Mouse (Mus musculus): ENCODE measurements around the gene Matn4. TPM values are rescaled to one million over a fixed set of nuclear protein-coding genes. Genes with fewer than 3 reads are reported as not detected.

Matn4 gene
- polyA plus RNA-seq, 1 experiment from 2014 or later: 0.91 TPM

- no peaks in the 10 kb centered on the region for H3K4me1 ChIP-seq (replicated peaks; ENCODE audit: control insufficient read depth, insufficient read depth, low read length)
- DNase-seq (ENCODE audit: low spot score) (no peak), ATAC-seq (ENCODE audit: low FRiP score) (no peak)
- no peak overlapping the region for H3K9ac ChIP-seq (ENCODE audit: low read depth, low read length)
- H3K27me3 ChIP-seq (ENCODE audit: control insufficient read depth, insufficient read depth, low read length): no peaks in the 10 kb centered on the region
- 90% methylated on average over 15 of the region's 15 CpGs for WGBS
- no peak overlapping the region for H3K4me3 ChIP-seq (ENCODE audit: low read depth, low read length)
- H3K36me3 ChIP-seq (ENCODE audit: control insufficient read depth, insufficient read depth, low read length): no peaks in the 10 kb centered on the region
- no peak overlapping the region for H3K27ac ChIP-seq (ENCODE audit: low read depth, low read length)
- no peak overlapping the region for H3K4me2 ChIP-seq (replicated peaks; ENCODE audit: low read depth, low read length)
- no peaks in the 10 kb centered on the region for H3K9me3 ChIP-seq (ENCODE audit: control insufficient read depth, low read length)
Measured at GRCm38 (mm10) chr2:164377478-164378426, 27.2 kb downstream of the Matn4 start.

- H3K9me3 ChIP-seq (ENCODE audit: control insufficient read depth, low read length): no peaks in the 10 kb centered on the region
- H3K4me1 ChIP-seq (replicated peaks; ENCODE audit: control insufficient read depth, insufficient read depth, low read length): no peaks in the 10 kb centered on the region
- H3K4me3 ChIP-seq (ENCODE audit: low read depth, low read length): no peak overlapping the region
- H3K4me2 ChIP-seq (replicated peaks; ENCODE audit: low read depth, low read length): no peak overlapping the region
- H3K9ac ChIP-seq (ENCODE audit: low read depth, low read length): no peak overlapping the region
- WGBS: 72% methylated on average over 4 of the region's 4 CpGs
- ATAC-seq (ENCODE audit: low FRiP score) (no peak), DNase-seq (ENCODE audit: low spot score) (no peak)
- no peak overlapping the region for H3K27ac ChIP-seq (ENCODE audit: low read depth, low read length)
- no peaks in the 10 kb centered on the region for H3K36me3 ChIP-seq (ENCODE audit: control insufficient read depth, insufficient read depth, low read length)
- H3K27me3 ChIP-seq (ENCODE audit: control insufficient read depth, insufficient read depth, low read length): no peaks in the 10 kb centered on the region
Measured at GRCm38 (mm10) chr2:164373187-164373586, 31.8 kb downstream of the Matn4 start.

GRCm38 (mm10) chr2:164372408-164373053 is 32.4 kb downstream of the Matn4 start:
- 24% methylated on average over 3 of the region's 3 CpGs for WGBS
- Histone ChIP-seq H3K4me2 (replicated peaks; ENCODE audit: low read depth, low read length) (no peak overlapping the region), H3K4me1 (replicated peaks; ENCODE audit: control insufficient read depth, insufficient read depth, low read length) (no peaks in the 10 kb centered on the region), H3K36me3 (ENCODE audit: control insufficient read depth, insufficient read depth, low read length) (no peaks in the 10 kb centered on the region), H3K27me3 (ENCODE audit: control insufficient read depth, insufficient read depth, low read length) (no peaks in the 10 kb centered on the region), H3K9me3 (ENCODE audit: control insufficient read depth, low read length) (no peaks in the 10 kb centered on the region), H3K4me3 (ENCODE audit: low read depth, low read length) (no peak overlapping the region), H3K9ac (ENCODE audit: low read depth, low read length) (no peak overlapping the region), H3K27ac (ENCODE audit: low read depth, low read length) (no peak overlapping the region)
- no peak for DNase-seq (ENCODE audit: low spot score)
- no peak for ATAC-seq (ENCODE audit: low FRiP score)

- Histone ChIP-seq H3K4me1 (replicated peaks; ENCODE audit: control insufficient read depth, insufficient read depth, low read length) (no peaks in the 10 kb centered on the region), H3K9ac (ENCODE audit: low read depth, low read length) (no peak overlapping the region), H3K4me2 (replicated peaks; ENCODE audit: low read depth, low read length) (no peak overlapping the region), H3K36me3 (ENCODE audit: control insufficient read depth, insufficient read depth, low read length) (no peaks in the 10 kb centered on the region), H3K27ac (ENCODE audit: low read depth, low read length) (no peak overlapping the region), H3K9me3 (ENCODE audit: control insufficient read depth, low read length) (no peaks in the 10 kb centered on the region), H3K27me3 (ENCODE audit: control insufficient read depth, insufficient read depth, low read length) (no peaks in the 10 kb centered on the region), H3K4me3 (ENCODE audit: low read depth, low read length) (no peak overlapping the region)
- ATAC-seq (ENCODE audit: low FRiP score) (no peak), DNase-seq (ENCODE audit: low spot score) (no peak)
- WGBS: 93% methylated on average over 3 of the region's 3 CpGs
Measured at GRCm38 (mm10) chr2:164371371-164371770, 33.6 kb downstream of the Matn4 start.

GRCm38 (mm10) chr2:164368620-164369105 is 36.3 kb downstream of the Matn4 start:
- Histone ChIP-seq H3K36me3 (ENCODE audit: control insufficient read depth, insufficient read depth, low read length) (no peaks in the 10 kb centered on the region), H3K27me3 (ENCODE audit: control insufficient read depth, insufficient read depth, low read length) (no peaks in the 10 kb centered on the region), H3K4me1 (replicated peaks; ENCODE audit: control insufficient read depth, insufficient read depth, low read length) (no peaks in the 10 kb centered on the region), H3K27ac (ENCODE audit: low read depth, low read length) (no peak overlapping the region), H3K4me2 (replicated peaks; ENCODE audit: low read depth, low read length) (no peak overlapping the region), H3K9ac (ENCODE audit: low read depth, low read length) (no peak overlapping the region), H3K4me3 (ENCODE audit: low read depth, low read length) (no peak overlapping the region), H3K9me3 (ENCODE audit: control insufficient read depth, low read length) (no peaks in the 10 kb centered on the region)
- WGBS: 80% methylated on average over 6 of the region's 6 CpGs
- ATAC-seq (ENCODE audit: low FRiP score) (no peak), DNase-seq (ENCODE audit: low spot score) (no peak)

GRCm38 (mm10) chr2:164366947-164367346 is 38.0 kb downstream of the Matn4 start:
- Histone ChIP-seq H3K27me3 (ENCODE audit: control insufficient read depth, insufficient read depth, low read length) (no peaks in the 10 kb centered on the region), H3K4me1 (replicated peaks; ENCODE audit: control insufficient read depth, insufficient read depth, low read length) (no peaks in the 10 kb centered on the region), H3K36me3 (ENCODE audit: control insufficient read depth, insufficient read depth, low read length) (no peaks in the 10 kb centered on the region), H3K9ac (ENCODE audit: low read depth, low read length) (no peak overlapping the region), H3K27ac (ENCODE audit: low read depth, low read length) (no peak overlapping the region), H3K9me3 (ENCODE audit: control insufficient read depth, low read length) (no peaks in the 10 kb centered on the region), H3K4me2 (replicated peaks; ENCODE audit: low read depth, low read length) (no peak overlapping the region), H3K4me3 (ENCODE audit: low read depth, low read length) (no peak overlapping the region)
- no peak for ATAC-seq (ENCODE audit: low FRiP score)
- 87% methylated on average over 3 of the region's 3 CpGs for WGBS
- DNase-seq (ENCODE audit: low spot score): no peak

GRCm38 (mm10) chr2:164360974-164361657 is 43.8 kb downstream of the Matn4 start:
- WGBS: 32% methylated on average over 13 of the region's 13 CpGs

GRCm38 (mm10) chr2:164359668-164360067 is 45.3 kb downstream of the Matn4 start:
- DNase-seq (ENCODE audit: low spot score): no peak
- 78% methylated on average over 5 of the region's 5 CpGs for WGBS
- Histone ChIP-seq H3K27me3 (ENCODE audit: control insufficient read depth, insufficient read depth, low read length) (no peaks in the 10 kb centered on the region), H3K9me3 (ENCODE audit: control insufficient read depth, low read length) (no peaks in the 10 kb centered on the region), H3K27ac (ENCODE audit: low read depth, low read length) (no peak overlapping the region), H3K4me2 (replicated peaks; ENCODE audit: low read depth, low read length) (no peak overlapping the region), H3K4me1 (replicated peaks; ENCODE audit: control insufficient read depth, insufficient read depth, low read length) (no peaks in the 10 kb centered on the region), H3K9ac (ENCODE audit: low read depth, low read length) (no peak overlapping the region), H3K4me3 (ENCODE audit: low read depth, low read length) (no peak overlapping the region), H3K36me3 (ENCODE audit: control insufficient read depth, insufficient read depth, low read length) (no peaks in the 10 kb centered on the region)
- ATAC-seq (ENCODE audit: low FRiP score): no peak

More at GRCm38 (mm10) chr2:164360974-164361657, 43.8 kb downstream of the Matn4 start:
- Histone ChIP-seq H3K9ac (ENCODE audit: low read depth, low read length) (no peak overlapping the region), H3K36me3 (ENCODE audit: control insufficient read depth, insufficient read depth, low read length) (no peaks in the 10 kb centered on the region), H3K4me1 (replicated peaks; ENCODE audit: control insufficient read depth, insufficient read depth, low read length) (no peaks in the 10 kb centered on the region), H3K27me3 (ENCODE audit: control insufficient read depth, insufficient read depth, low read length) (no peaks in the 10 kb centered on the region), H3K27ac (ENCODE audit: low read depth, low read length) (no peak overlapping the region), H3K4me2 (replicated peaks; ENCODE audit: low read depth, low read length) (no peak overlapping the region), H3K9me3 (ENCODE audit: control insufficient read depth, low read length) (no peaks in the 10 kb centered on the region), H3K4me3 (ENCODE audit: low read depth, low read length) (no peak overlapping the region)
- DNase-seq (ENCODE audit: low spot score) (peak; percentile 5), ATAC-seq (ENCODE audit: low FRiP score) (no peak)

Data from hindbrain, embryonic 11.5 days (tissue).